Mouse (Mus musculus) heart, embryonic 10.5 days (tissue): ENCODE data around the gene Aldh3a2. TPM values are rescaled to one million over a fixed set of nuclear protein-coding genes. Genes with fewer than 3 reads are reported as not detected.
"Not testable (repeated sequence)": the region's sequence is repeated elsewhere in the genome, so short reads cannot be mapped to it uniquely, and the experiment has no call there.

Experiments used
- DNase-seq: peaks from one replicate; pipeline ENCODE4 v3.0.0-alpha.2; 2017; ENCODE audit warnings: low spot score
- H3K27ac ChIP-seq: fragments of 300-500 bp; sonication (generic); 2 replicates; pipeline ENCODE4 v1.5.1; 2016; ENCODE audit warnings: mild to moderate bottlenecking
- H3K27me3 ChIP-seq: fragments of 300-500 bp; sonication (generic); 2 replicates; pipeline ENCODE4 v1.6.1; 2016; ENCODE audit warnings: mild to moderate bottlenecking; ENCODE audit not compliant: poor library complexity, insufficient read depth, severe bottlenecking
- H3K36me3 ChIP-seq: fragments of 300-500 bp; sonication (generic); 2 replicates; pipeline ENCODE4 v1.6.1; 2016; ENCODE audit warnings: mild to moderate bottlenecking, moderate library complexity
- H3K4me1 ChIP-seq: fragments of 300-500 bp; sonication (generic); 2 replicates; pipeline ENCODE4 v1.6.1; 2016; ENCODE audit warnings: mild to moderate bottlenecking
- H3K4me3 ChIP-seq: fragments of 300-500 bp; sonication (generic); 2 replicates; pipeline ENCODE4 v1.5.1; 2016; ENCODE audit warnings: mild to moderate bottlenecking, moderate library complexity
- H3K9me3 ChIP-seq: fragments of 300-500 bp; sonication (generic); 2 replicates; pipeline ENCODE4 v1.6.1; 2016; ENCODE audit warnings: mild to moderate bottlenecking, moderate library complexity
- WGBS: fragments of 180-500 bp; shearing (Covaris S2); methylation state at CpG from one replicate; pipeline ENCODE4 v1.1.7; 2016; 5-methylcytosine and 5-hydroxymethylcytosine counted together
- polyA plus RNA-seq: library from polyadenylated mRNA; unstranded; fragments of >200 nt; fragmentation: Nextera tagmentation; extraction: Ambion mirVana; gene quantifications from 2 replicates; pipeline ENCODE4 v1.2.1, GENCODE M21; 2016

Aldh3a2 gene
- polyA plus RNA-seq, 1 experiment from 2014 or later: 26.3 TPM

- peak overlapping the region; percentile 99 for H3K27ac ChIP-seq
- no peaks in the 10 kb centered on the region for H3K27me3 ChIP-seq
- H3K36me3 ChIP-seq: peaks cover 10% of the 10 kb centered on the region
- no peaks in the 10 kb centered on the region for H3K9me3 ChIP-seq
- peak; percentile 90 for DNase-seq
- H3K4me3 ChIP-seq: peak overlapping the region; percentile 98
- peaks cover 10% of the 10 kb centered on the region for H3K4me1 ChIP-seq
- WGBS: under 1% methylated on average over 28 of the region's 28 CpGs
These were observed 92.9 kb downstream of the Aldh3a2 start for GRCm38 (mm10) chr11:61174291-61174820.

GRCm38 (mm10) chr11:61173477-61173876 lies 93.8 kb downstream of the Aldh3a2 start:
- Histone ChIP-seq H3K4me1 (peaks cover 17% of the 10 kb centered on the region), H3K4me3 (peak overlapping the region; percentile 98)
- H3K27ac ChIP-seq, H3K9me3 ChIP-seq, H3K27me3 ChIP-seq, DNase-seq, H3K36me3 ChIP-seq: not testable (repeated sequence)
- 38% methylated on average over 15 of the region's 15 CpGs for WGBS

Other genes with a start within 250 kb of the Aldh3a2 start
- gene Kcnj12, start 244.9 kb downstream of the Aldh3a2 start, polyA plus RNA-seq: 1.4 and 1.7 TPM in 2 replicates
- 1.1 and 1.2 TPM in 2 replicates for gene Tnfrsf13b, start 140.7 kb downstream of the Aldh3a2 start, polyA plus RNA-seq
- 105 and 106 TPM in 2 replicates for gene Usp22, start 92.4 kb downstream of the Aldh3a2 start, polyA plus RNA-seq
- gene Aldh3a1, start 59.9 kb downstream of the Aldh3a2 start, polyA plus RNA-seq: not detected in 2 replicates
- gene Slc47a2, start 75.4 kb upstream of the Aldh3a2 start, polyA plus RNA-seq: 0.20 TPM in 1 of 2 replicates, not detected in the other
- gene Slc47a1, start 110.9 kb upstream of the Aldh3a2 start, polyA plus RNA-seq: 11.3 and 27.9 TPM in 2 replicates
- gene Rnf112, start 186.7 kb upstream of the Aldh3a2 start, polyA plus RNA-seq: 0.10 and 0.77 TPM in 2 replicates
- gene Mfap4, start 218.0 kb upstream of the Aldh3a2 start, polyA plus RNA-seq: 22.7 and 67.8 TPM in 2 replicates
- 42.7 and 49.1 TPM in 2 replicates for gene Mapk7, start 226.9 kb upstream of the Aldh3a2 start, polyA plus RNA-seq
- gene B9d1, start 237.7 kb upstream of the Aldh3a2 start, polyA plus RNA-seq: 14.5 and 21.5 TPM in 2 replicates